Mouse (Mus musculus): ENCODE data around the gene Aspscr1. TPM values are rescaled to one million over a fixed set of nuclear protein-coding genes. Genes with fewer than 3 reads are reported as not detected.
A peak's percentile ranks its signal among the peaks of the same experiment; 100 is the strongest.
"Not testable (repeated sequence)": the region's sequence is repeated elsewhere in the genome, so short reads cannot be mapped to it uniquely, and the experiment has no call there.

Gene Aspscr1
- polyA plus RNA-seq, 1 experiment from 2014 or later, result 144 TPM

GRCm38 (mm10) chr11:120665406-120665805 lies 7.4 kb upstream of the Aspscr1 start:
- no peak overlapping the region for H3K4me3 ChIP-seq (replicated peaks)
- no peak for ATAC-seq (replicated peaks; ENCODE audit: low FRiP score)
- no peaks in the 10 kb centered on the region for H3K9me3 ChIP-seq (replicated peaks)
- WGBS, result 59% methylated on average over 3 of the region's 3 CpGs
- no peak overlapping the region for H3K27ac ChIP-seq
- H3K4me1 ChIP-seq, result peaks cover 16% of the 10 kb centered on the region
- H3K9ac ChIP-seq, result no peak overlapping the region
- no peaks in the 10 kb centered on the region for H3K36me3 ChIP-seq
- H3K4me2 ChIP-seq, result no peak overlapping the region
- H3K27me3 ChIP-seq, result peaks cover 37% of the 10 kb centered on the region

- ATAC-seq (replicated peaks; ENCODE audit: low FRiP score), result no peak
- WGBS, result 8% methylated on average over 3 of the region's 3 CpGs
- H3K4me2 ChIP-seq, result no peak overlapping the region
Observed at GRCm38 (mm10) chr11:120666617-120667016, 6.2 kb upstream of the Aspscr1 start.

GRCm38 (mm10) chr11:120673594-120674122 lies 885 bp downstream of the Aspscr1 start:
- H3K4me2 ChIP-seq, result peak overlapping the region; percentile 83
- H3K9ac ChIP-seq, result peak overlapping the region; percentile 70
- 38% methylated on average over 12 of the region's 12 CpGs for WGBS
- no peaks in the 10 kb centered on the region for H3K9me3 ChIP-seq (replicated peaks)
- H3K36me3 ChIP-seq, result peaks cover 30% of the 10 kb centered on the region
- peak overlapping the region; percentile 93 for H3K4me3 ChIP-seq (replicated peaks)
- H3K4me1 ChIP-seq, result peaks cover 20% of the 10 kb centered on the region
- H3K27me3 ChIP-seq, result no peaks in the 10 kb centered on the region
- peak overlapping the region; percentile 93 for H3K27ac ChIP-seq
- ATAC-seq (replicated peaks; ENCODE audit: low FRiP score), result peak; percentile 12

More at GRCm38 (mm10) chr11:120666617-120667016, 6.2 kb upstream of the Aspscr1 start:
- no peak overlapping the region for H3K27ac ChIP-seq
- peaks cover 4% of the 10 kb centered on the region; the same call in 1 of the 2 replicates for H3K4me1 ChIP-seq
- H3K9me3 ChIP-seq (replicated peaks), result no peaks in the 10 kb centered on the region
- H3K27me3 ChIP-seq, result peaks cover 25% of the 10 kb centered on the region
- H3K9ac ChIP-seq, result no peak overlapping the region
- no peak overlapping the region for H3K4me3 ChIP-seq (replicated peaks)
- no peaks in the 10 kb centered on the region for H3K36me3 ChIP-seq

- 79% methylated on average over 5 of the region's 5 CpGs for WGBS
- H3K9me3 ChIP-seq (replicated peaks); H3K4me3 ChIP-seq (replicated peaks); H3K27ac ChIP-seq; H3K27me3 ChIP-seq; ATAC-seq (replicated peaks; ENCODE audit: low FRiP score); H3K9ac ChIP-seq; H3K4me2 ChIP-seq: not testable (repeated sequence)
- peaks cover 20% of the 10 kb centered on the region for H3K4me1 ChIP-seq
- peaks cover 53% of the 10 kb centered on the region for H3K36me3 ChIP-seq
Observed at GRCm38 (mm10) chr11:120675875-120676274, 3.1 kb downstream of the Aspscr1 start.

- H3K9ac ChIP-seq, result no peak overlapping the region
- H3K4me3 ChIP-seq (replicated peaks), result no peak overlapping the region
- H3K9me3 ChIP-seq (replicated peaks), result no peaks in the 10 kb centered on the region
- no peak overlapping the region for H3K27ac ChIP-seq
- no peak overlapping the region for H3K4me2 ChIP-seq
- ATAC-seq (replicated peaks; ENCODE audit: low FRiP score), result no peak
- peaks cover 61% of the 10 kb centered on the region for H3K36me3 ChIP-seq
- WGBS, result 91% methylated on average over 4 of the region's 4 CpGs
- no peaks in the 10 kb centered on the region for H3K27me3 ChIP-seq
- H3K4me1 ChIP-seq, result peaks cover 20% of the 10 kb centered on the region
Observed at GRCm38 (mm10) chr11:120676951-120677350, 4.2 kb downstream of the Aspscr1 start.

GRCm38 (mm10) chr11:120679909-120680308 lies 7.1 kb downstream of the Aspscr1 start:
- no peak for ATAC-seq (replicated peaks; ENCODE audit: low FRiP score)
- Histone ChIP-seq H3K4me3 (replicated peaks) (no peak overlapping the region), H3K27ac (no peak overlapping the region), H3K9me3 (replicated peaks) (no peaks in the 10 kb centered on the region), H3K4me2 (no peak overlapping the region), H3K9ac (no peak overlapping the region), H3K4me1 (0 out of 2 replicates have a peak, but pooled peaks cover 2% of the 10 kb centered on the region), H3K27me3 (no peaks in the 10 kb centered on the region), H3K36me3 (peaks cover 82% of the 10 kb centered on the region)
- WGBS, result 84% methylated on average over 3 of the region's 3 CpGs

- 95% methylated on average over 5 of the region's 5 CpGs for WGBS
- peaks cover 84% of the 10 kb centered on the region for H3K36me3 ChIP-seq
Observed at GRCm38 (mm10) chr11:120682683-120683082, 9.9 kb downstream of the Aspscr1 start.

GRCm38 (mm10) chr11:120683536-120683935 lies 10.8 kb downstream of the Aspscr1 start:
- Histone ChIP-seq H3K27me3 (no peaks in the 10 kb centered on the region), H3K4me2 (no peak overlapping the region), H3K9me3 (replicated peaks) (no peaks in the 10 kb centered on the region), H3K27ac (no peak overlapping the region), H3K9ac (no peak overlapping the region), H3K36me3 (peaks cover 82% of the 10 kb centered on the region), H3K4me1 (no peaks in the 10 kb centered on the region), H3K4me3 (replicated peaks) (no peak overlapping the region)
- ATAC-seq (replicated peaks; ENCODE audit: low FRiP score), result no peak
- 88% methylated on average over 3 of the region's 3 CpGs for WGBS

More at GRCm38 (mm10) chr11:120682683-120683082, 9.9 kb downstream of the Aspscr1 start:
- Histone ChIP-seq H3K4me1 (no peaks in the 10 kb centered on the region), H3K4me2 (no peak overlapping the region), H3K9ac (no peak overlapping the region), H3K9me3 (replicated peaks) (no peaks in the 10 kb centered on the region), H3K27me3 (no peaks in the 10 kb centered on the region), H3K4me3 (replicated peaks) (no peak overlapping the region), H3K27ac (no peak overlapping the region)
- ATAC-seq (replicated peaks; ENCODE audit: low FRiP score), result no peak

- WGBS, result 57% methylated on average over 2 of the region's 2 CpGs
- peaks cover 82% of the 10 kb centered on the region for H3K36me3 ChIP-seq
- ATAC-seq (replicated peaks; ENCODE audit: low FRiP score), result no peak
- H3K4me3 ChIP-seq (replicated peaks), result no peak overlapping the region
- H3K9me3 ChIP-seq (replicated peaks), result no peaks in the 10 kb centered on the region
- no peak overlapping the region for H3K9ac ChIP-seq
- no peaks in the 10 kb centered on the region for H3K4me1 ChIP-seq
- no peak overlapping the region for H3K4me2 ChIP-seq
- no peaks in the 10 kb centered on the region for H3K27me3 ChIP-seq
- H3K27ac ChIP-seq, result no peak overlapping the region
Observed at GRCm38 (mm10) chr11:120684086-120684485, 11.3 kb downstream of the Aspscr1 start.

- H3K9me3 ChIP-seq (replicated peaks), result no peaks in the 10 kb centered on the region
- WGBS, result 83% methylated on average over 2 of the region's 2 CpGs
- H3K9ac ChIP-seq, result no peak overlapping the region
- no peak overlapping the region for H3K4me2 ChIP-seq
- H3K27me3 ChIP-seq, result no peaks in the 10 kb centered on the region
- H3K4me1 ChIP-seq, result no peaks in the 10 kb centered on the region
- no peak for ATAC-seq (replicated peaks; ENCODE audit: low FRiP score)
- H3K27ac ChIP-seq, result no peak overlapping the region
- H3K36me3 ChIP-seq, result peaks cover 80% of the 10 kb centered on the region
- no peak overlapping the region for H3K4me3 ChIP-seq (replicated peaks)
Observed at GRCm38 (mm10) chr11:120684660-120685059, 11.9 kb downstream of the Aspscr1 start.

- Histone ChIP-seq H3K36me3 (peaks cover 73% of the 10 kb centered on the region), H3K4me3 (replicated peaks) (no peak overlapping the region), H3K4me2 (no peak overlapping the region), H3K27me3 (no peaks in the 10 kb centered on the region), H3K9ac (no peak overlapping the region), H3K27ac (peak overlapping the region; percentile 30; the same call in 1 of the 2 replicates), H3K9me3 (replicated peaks) (no peaks in the 10 kb centered on the region), H3K4me1 (no peaks in the 10 kb centered on the region)
- WGBS, result 76% methylated on average over 20 of the region's 20 CpGs
- no peak for ATAC-seq (replicated peaks; ENCODE audit: low FRiP score)
Observed at GRCm38 (mm10) chr11:120686650-120687272, 14.0 kb downstream of the Aspscr1 start.

GRCm38 (mm10) chr11:120689365-120689764 lies 16.6 kb downstream of the Aspscr1 start:
- H3K36me3 ChIP-seq, result peaks cover 69% of the 10 kb centered on the region
- no peak overlapping the region for H3K9ac ChIP-seq
- no peaks in the 10 kb centered on the region for H3K9me3 ChIP-seq (replicated peaks)
- ATAC-seq (replicated peaks; ENCODE audit: low FRiP score), result no peak
- no peaks in the 10 kb centered on the region for H3K27me3 ChIP-seq
- H3K4me2 ChIP-seq, result no peak overlapping the region
- no peak overlapping the region for H3K4me3 ChIP-seq (replicated peaks)
- WGBS, result 85% methylated on average over 3 of the region's 3 CpGs
- no peak overlapping the region for H3K27ac ChIP-seq
- H3K4me1 ChIP-seq, result peaks cover 2% of the 10 kb centered on the region

All from kidney, embryonic 15.5 days (tissue).